8 mouse cellular contexts compared by ENCODE assay signal in genomic region chr2:13384775-13385541, GRCm38 (mm10).
A peak's percentile ranks its signal among the peaks of the same experiment; 100 is the strongest.
DNase-seq lines count a peak whose midpoint lies in the region; ATAC-seq and TF ChIP-seq lines count a peak whose summit lies in the region.

No protein-coding gene starts in this region.

- H3K9me3 ChIP-seq in lung, postnatal 0 days (ENCODE audit: low read length) = no peaks in the 10 kb centered on the region
- no peaks in the 10 kb centered on the region for H3K9me3 ChIP-seq in stomach, embryonic 16.5 days (replicated peaks; ENCODE audit: control insufficient read depth, low read length)

- no peaks in the 10 kb centered on the region for H3K36me3 ChIP-seq in lung, postnatal 0 days (ENCODE audit: insufficient read depth, low read length)
- no peaks in the 10 kb centered on the region for H3K36me3 ChIP-seq in stomach, embryonic 16.5 days (ENCODE audit: control insufficient read depth, insufficient read depth, low read length)

- H3K4me3 ChIP-seq in lung, postnatal 0 days (ENCODE audit: low read depth, low read length) = no peak overlapping the region
- H3K4me3 ChIP-seq in stomach, embryonic 16.5 days (replicated peaks; ENCODE audit: low read length) = no peak overlapping the region

- TF ChIP-seq CTCF in lung, postnatal 0 days (IDR thresholded peaks at IDR 0.05) = no peak

- peak overlapping the region; percentile 82 for H3K27ac ChIP-seq in lung, postnatal 0 days (ENCODE audit: low read length)
- H3K27ac ChIP-seq in stomach, embryonic 16.5 days (ENCODE audit: low read length) = peak overlapping the region; percentile 61

- H3K4me2 ChIP-seq in lung, postnatal 0 days (replicated peaks; ENCODE audit: low read depth, low read length) = no peak overlapping the region
- H3K4me2 ChIP-seq in stomach, embryonic 16.5 days (ENCODE audit: low read depth, low read length) = no peak overlapping the region

- DNase-seq in urinary bladder, postnatal 14 days (ENCODE audit: low spot score) = peak; percentile 28
- no peak for DNase-seq in urinary bladder, adult 18-20 months (ENCODE audit: low spot score in 2 of 2)
- DNase-seq in heart, adult 18-20 months = peak; percentile 65 to 84
- DNase-seq in kidney, adult 8-10 months = peak; percentile 13 to 45
- peak; percentile 52 for DNase-seq in lung, postnatal 0 days (ENCODE audit: low spot score)
- DNase-seq in frontal cortex, postnatal 36 days (ENCODE audit: low spot score in 2 of 2) = no peak
- no peak for DNase-seq in cerebellum, adult 18-20 months

- 31% methylated on average over 4 of the region's 4 CpGs for WGBS in lung, postnatal 0 days
- WGBS in stomach, embryonic 16.5 days = 37% methylated on average over 4 of the region's 4 CpGs

- H3K27me3 ChIP-seq in lung, postnatal 0 days (replicated peaks; ENCODE audit: insufficient read depth, low read length) = no peaks in the 10 kb centered on the region
- no peaks in the 10 kb centered on the region for H3K27me3 ChIP-seq in stomach, embryonic 16.5 days (ENCODE audit: control insufficient read depth, insufficient read depth, low read length)

- no peak for TF ChIP-seq EP300 in lung, postnatal 0 days (IDR thresholded peaks at IDR 0.05)

- H3K9ac ChIP-seq in lung, postnatal 0 days (replicated peaks; ENCODE audit: low read depth) = no peak overlapping the region
- H3K9ac ChIP-seq in stomach, embryonic 16.5 days (ENCODE audit: low read length) = no peak overlapping the region

- H3K4me1 ChIP-seq in lung, postnatal 0 days (ENCODE audit: insufficient read depth, low read depth, low read length) = 0 out of 2 replicates have a peak, but pooled peaks cover under 1% of the 10 kb centered on the region
- H3K4me1 ChIP-seq in stomach, embryonic 16.5 days (ENCODE audit: control insufficient read depth, insufficient read depth, low read length) = peaks cover 13% of the 10 kb centered on the region

- peak; percentile 76 for ATAC-seq in lung, postnatal 0 days
- ATAC-seq in stomach, embryonic 16.5 days (ENCODE audit: insufficient read depth, low FRiP score) = no peak; the same call in 1 of the 2 replicates

Comparison
In these comparisons a context has a peak if more than half of its experiments do, and no peak if none do; other contexts are left out.
1. DNase-seq: peak in urinary bladder, postnatal 14 days (single experiment), heart, adult 18-20 months (2 of 2), kidney, adult 8-10 months (2 of 2) and lung, postnatal 0 days (single experiment); none in urinary bladder, adult 18-20 months (0 of 2), frontal cortex, postnatal 36 days (0 of 2) and cerebellum, adult 18-20 months (0 of 2).